Mouse (Mus musculus) small intestine, adult 2 months (tissue): ENCODE measurements around the gene Cox6a2.

ENCODE experiments used
- CTCF ChIP-seq: fragments of 200-500 bp; IDR thresholded peaks from 2 replicates; pipeline ENCODE4 v1.5.1; 2012; ENCODE audit warnings: low read depth, mild to moderate bottlenecking, control low read depth, inconsistent platforms, low read length, moderate library complexity, mixed read lengths; ENCODE audit not compliant: insufficient replicate concordance, insufficient read length; ENCODE audit errors: extremely low read depth
- POLR2A ChIP-seq: fragments of 200-500 bp; IDR thresholded peaks from 2 replicates; pipeline ENCODE4 v1.6.1; 2012; ENCODE audit warnings: low read depth, mild to moderate bottlenecking, control low read depth, inconsistent platforms, low read length, moderate library complexity

GRCm38 (mm10) chr7:128180546-128180945 lies 25.6 kb downstream of the Cox6a2 start:
- TF ChIP-seq POLR2A (no peak), CTCF (no peak)
